Mouse (Mus musculus): Measurements from ENCODE around the gene Pttg1. TPM values are rescaled to one million over a fixed set of nuclear protein-coding genes. Genes with fewer than 3 reads are reported as not detected.
A peak's percentile ranks its signal among the peaks of the same experiment; 100 is the strongest.

The Pttg1 gene
- total RNA-seq, 2 experiments from 2014 or later: 30.2 to 31.1 TPM

DNA sequence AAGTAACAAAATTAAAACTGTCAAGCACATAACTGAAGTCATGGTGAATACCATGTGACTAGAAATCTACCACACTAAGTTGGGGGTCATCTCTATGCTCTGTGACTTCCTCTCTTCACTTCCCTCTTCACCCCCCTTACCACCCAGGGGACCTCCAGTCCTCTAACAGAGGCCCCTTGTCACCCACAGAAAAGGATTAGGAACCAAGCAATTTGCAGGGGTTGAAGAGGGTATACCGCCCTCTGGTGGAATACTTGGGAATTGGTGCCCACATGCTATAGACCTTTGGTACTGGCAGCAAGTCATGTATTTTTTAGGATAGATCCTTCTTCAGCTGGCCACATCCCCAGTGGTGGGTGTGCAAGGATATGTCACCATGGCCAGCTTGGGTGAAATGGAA, 14.6 kb downstream of the Pttg1 start:
- DNase-seq (ENCODE audit: low spot score in 2 of 2): peak; percentile 55 to 72

DNA sequence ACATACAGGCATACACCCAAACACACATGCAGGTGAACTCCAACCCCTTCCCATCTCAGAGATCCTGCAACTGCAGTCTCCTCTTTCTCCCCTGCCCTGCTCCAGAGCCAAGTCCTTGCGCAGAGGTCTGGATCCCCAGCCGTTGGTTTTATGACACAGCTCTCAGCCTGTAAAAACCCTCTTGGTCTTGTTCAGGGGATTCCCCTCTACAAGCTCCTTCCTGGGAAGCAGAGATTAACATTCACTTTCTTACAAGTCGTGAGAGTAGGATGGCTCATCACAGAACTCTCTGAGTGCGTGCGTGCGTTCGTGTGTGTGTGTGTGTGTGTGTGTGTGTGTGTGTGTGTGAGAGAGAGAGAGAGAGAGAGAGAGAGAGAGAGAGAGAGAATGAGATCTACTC, 15.8 kb downstream of the Pttg1 start:
- no peak for DNase-seq (ENCODE audit: low spot score in 2 of 2)

DNA sequence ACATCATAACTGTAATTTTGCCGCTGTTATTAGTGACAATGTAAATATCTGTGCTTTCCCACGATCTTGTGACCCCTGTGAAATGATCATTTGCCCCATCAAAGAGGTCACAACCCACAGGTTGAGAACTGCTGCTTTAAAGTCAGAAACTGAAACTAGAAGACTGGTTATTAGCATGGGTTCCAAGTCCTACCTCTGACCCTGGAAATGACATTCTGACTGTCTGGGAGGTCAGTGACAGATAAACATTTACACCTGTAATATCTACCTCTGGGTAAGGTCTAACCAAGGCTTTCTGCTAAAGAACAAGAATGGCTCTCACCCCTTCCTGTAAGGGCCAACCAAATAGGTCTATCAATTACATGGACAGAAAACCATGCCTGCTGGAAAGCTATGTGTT, 17.2 kb downstream of the Pttg1 start:
- no peak for DNase-seq (ENCODE audit: low spot score in 2 of 2)

DNA sequence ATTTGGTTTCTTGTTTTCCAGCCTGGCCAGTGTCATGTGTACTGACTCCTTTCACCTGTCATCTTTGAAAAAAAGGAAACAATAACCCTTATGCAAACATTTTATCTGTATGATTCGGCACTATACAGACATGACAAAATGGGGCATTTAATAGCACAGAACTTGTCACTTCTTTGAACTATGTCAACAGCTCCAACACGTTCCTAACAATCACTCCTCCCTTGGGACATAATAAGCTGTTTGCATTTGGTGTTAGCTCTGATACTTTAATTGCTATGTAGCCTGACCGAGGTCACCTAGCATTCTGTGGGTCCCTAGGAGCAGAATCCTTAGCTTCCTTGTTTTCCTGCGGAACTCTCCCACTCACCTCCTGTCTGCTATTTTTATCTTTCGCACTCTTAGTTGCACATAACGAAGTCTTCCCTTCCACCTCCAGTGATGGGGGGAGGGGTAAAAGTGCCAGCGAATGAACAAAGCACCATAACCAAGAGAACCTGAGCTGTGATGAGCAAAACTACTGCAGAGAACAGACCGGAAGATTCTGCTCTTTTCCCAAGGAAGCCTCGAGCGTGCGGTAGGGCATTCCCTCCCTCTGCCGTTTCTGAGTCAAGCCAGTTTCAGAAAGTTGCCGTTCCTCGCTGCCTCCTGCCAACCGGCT, 21.8 kb downstream of the Pttg1 start:
- peak in 1 of 2 experiments; percentile 14 for DNase-seq (ENCODE audit: low spot score in 2 of 2)

DNA sequence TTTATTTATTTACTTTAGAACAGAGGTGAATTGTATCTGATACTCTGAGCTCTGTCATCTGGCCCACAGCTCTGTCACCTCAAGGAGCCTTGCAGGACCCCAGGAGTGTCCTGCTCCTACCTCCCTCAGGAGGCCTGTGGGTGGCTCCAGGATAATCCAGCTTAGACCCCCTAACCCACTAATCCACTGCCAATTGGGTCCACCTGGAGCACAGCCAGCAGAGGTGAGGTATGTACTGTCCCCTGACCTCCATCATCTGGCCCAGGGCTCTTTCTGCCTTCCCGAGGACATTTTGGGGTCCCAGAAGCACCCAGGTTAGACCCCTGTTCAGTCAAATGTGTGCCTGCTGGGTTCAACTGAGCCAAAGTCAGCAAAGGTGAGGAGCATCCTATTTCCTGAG, 25.9 kb downstream of the Pttg1 start:
- no peak for DNase-seq (ENCODE audit: low spot score in 2 of 2)

DNA sequence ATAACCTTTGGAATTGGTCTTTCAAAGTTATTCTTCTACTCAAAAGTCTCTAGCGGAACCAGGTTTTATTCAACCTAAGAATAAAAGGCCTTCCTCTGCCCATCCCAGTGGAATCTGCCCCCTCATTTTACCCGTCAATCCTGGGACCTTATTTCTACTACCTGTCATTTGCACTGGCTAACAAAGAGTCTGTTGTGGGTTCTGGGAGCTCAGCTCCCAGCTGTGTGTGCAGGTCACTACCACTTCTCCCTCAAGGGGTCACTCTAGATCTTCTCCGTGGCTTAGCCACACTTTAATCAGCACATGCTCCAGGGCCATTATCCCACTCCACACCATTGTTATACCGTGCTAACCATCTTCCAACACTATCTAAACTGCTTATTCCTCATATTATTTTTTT, 26.8 kb downstream of the Pttg1 start:
- DNase-seq (ENCODE audit: low spot score in 2 of 2): no peak

DNA sequence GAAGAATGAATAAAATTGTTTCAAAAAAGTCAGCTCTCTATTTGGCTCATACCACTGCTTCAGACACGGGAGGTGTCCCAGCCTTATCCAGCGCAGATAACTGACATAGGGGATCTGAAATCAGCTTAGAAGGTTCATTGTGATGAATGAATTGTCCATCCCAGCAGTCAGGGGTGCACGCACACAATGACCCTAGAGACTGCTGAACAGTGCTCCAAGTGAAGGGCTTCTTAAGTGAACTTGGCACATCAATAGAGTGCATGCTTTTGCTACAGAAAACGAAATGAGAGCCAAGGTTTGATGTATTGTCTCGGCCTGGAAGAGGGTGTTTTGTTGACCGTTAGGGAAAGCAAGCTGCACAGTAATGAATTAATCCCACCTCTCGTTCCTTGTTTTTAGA, 29.4 kb downstream of the Pttg1 start:
- DNase-seq (ENCODE audit: low spot score in 2 of 2): no peak

DNA sequence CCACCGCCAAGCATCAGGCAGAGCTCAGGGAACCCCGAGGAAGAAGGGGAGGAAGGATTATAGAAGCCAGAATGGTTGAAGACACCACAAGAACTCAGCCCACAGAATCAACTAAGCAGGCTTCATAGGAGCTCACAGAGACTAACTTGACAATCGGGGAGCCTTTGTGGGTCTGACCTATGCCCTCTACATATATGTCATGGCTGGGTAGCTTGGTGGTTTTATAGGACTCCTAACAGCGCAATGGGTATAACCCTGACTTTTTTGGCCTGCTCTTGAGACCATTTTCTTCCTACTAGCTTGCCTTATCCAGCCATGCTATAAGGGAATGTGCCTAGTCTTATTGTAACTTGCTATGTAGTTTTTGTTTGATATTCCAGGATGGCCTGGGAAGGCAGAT, 29.8 kb downstream of the Pttg1 start:
- DNase-seq (ENCODE audit: low spot score in 2 of 2): no peak

DNA sequence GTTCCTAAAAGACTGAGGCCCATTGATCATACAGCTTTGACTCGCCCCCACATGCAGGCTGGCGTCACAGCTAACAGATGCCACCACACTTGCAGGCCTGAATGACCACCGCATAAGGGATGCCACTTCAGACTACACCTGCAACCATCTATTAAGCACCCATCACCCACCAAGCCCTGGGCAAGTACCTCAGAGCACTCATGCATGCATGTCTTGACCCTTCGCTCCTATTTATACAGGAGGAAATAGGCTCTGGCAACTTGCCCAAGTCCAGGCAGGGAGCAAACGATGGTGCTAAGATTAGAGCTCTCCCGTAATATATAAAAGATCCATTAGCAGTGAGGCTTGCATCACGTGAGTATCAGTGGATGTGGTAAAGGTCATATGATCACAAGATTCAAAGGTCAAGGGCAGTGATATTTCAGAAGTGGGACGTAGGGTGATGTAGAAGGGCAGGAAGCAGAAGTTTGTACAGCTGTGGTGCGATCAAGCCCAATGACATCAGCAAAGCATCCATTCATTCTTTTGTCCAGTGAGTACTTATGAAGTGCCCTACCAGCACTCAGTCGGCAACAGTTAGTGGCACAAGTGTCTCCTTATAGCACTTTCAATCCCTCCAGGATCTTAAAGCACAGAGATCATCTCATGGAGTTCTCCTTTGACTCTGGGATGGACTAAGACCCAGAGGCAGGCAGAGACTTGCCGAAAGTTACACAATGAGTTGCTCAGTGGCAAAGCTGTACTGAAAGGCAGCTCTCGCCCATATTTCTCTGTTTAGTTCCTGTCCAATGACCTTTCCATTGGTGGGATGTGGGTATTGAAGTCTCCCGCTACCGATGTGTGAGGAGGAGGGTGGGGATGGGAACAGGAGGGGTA, 30.7 kb downstream of the Pttg1 start:
- no peak for DNase-seq (ENCODE audit: low spot score in 2 of 2)

DNA sequence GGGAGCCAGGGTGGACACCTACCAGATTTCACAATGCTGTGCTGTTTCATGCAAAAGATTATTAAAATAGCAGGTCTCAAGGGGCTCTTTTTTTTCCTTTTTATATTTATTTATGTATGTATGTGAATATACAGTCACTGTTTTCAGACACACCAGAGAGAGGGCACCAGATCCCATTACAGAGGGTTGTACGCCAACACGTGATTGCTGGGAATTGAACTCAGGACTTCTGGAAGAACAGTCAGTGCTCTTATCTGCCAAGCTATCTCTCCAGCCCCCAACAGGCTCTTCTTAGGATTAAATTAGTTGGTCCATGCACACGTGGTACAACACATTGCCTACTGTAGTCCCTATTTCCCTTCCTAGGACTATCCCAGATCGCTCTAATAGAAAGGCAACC, 32.7 kb downstream of the Pttg1 start:
- no peak for DNase-seq (ENCODE audit: low spot score in 2 of 2)

DNA sequence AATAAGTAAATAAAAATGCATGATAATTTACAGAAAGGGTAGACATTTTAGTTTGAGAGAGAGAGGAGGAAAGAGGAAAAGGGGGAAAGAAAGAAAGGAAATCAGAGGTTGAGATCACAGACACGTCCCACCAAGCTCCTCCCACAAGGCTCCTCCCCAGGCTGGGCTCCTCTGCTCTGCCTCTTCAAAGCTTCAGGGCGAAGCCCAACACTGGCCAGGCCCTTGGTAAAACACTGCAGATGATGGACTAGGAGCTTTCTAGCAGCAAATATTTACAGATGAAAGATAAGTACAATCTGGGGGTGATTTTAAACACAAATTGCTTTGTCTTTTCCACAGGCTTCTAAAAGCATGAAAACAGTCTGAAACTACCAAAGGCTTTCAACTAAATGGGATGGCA, 33.3 kb downstream of the Pttg1 start:
- no peak for DNase-seq (ENCODE audit: low spot score in 2 of 2)

DNA sequence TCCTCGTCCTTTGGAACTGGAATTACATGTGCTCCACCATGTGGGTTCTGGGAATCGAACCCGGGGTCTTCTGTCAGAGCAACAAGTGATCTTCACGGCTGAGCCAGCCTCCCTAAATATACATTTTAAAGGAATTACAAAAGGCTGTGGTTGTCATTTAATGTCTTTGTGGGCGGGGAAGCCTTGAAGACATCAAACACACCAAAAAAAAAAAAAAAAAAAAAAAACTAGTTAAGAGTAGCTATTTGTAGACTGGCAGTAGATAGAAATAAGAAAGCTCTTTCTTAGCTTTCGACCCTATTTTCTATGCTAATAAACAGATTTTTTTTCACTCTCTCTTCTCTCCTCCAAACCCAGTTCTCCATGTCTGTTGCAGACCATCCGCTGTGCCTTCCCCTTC, 36.9 kb downstream of the Pttg1 start:
- DNase-seq (ENCODE audit: low spot score in 2 of 2): no peak

DNA sequence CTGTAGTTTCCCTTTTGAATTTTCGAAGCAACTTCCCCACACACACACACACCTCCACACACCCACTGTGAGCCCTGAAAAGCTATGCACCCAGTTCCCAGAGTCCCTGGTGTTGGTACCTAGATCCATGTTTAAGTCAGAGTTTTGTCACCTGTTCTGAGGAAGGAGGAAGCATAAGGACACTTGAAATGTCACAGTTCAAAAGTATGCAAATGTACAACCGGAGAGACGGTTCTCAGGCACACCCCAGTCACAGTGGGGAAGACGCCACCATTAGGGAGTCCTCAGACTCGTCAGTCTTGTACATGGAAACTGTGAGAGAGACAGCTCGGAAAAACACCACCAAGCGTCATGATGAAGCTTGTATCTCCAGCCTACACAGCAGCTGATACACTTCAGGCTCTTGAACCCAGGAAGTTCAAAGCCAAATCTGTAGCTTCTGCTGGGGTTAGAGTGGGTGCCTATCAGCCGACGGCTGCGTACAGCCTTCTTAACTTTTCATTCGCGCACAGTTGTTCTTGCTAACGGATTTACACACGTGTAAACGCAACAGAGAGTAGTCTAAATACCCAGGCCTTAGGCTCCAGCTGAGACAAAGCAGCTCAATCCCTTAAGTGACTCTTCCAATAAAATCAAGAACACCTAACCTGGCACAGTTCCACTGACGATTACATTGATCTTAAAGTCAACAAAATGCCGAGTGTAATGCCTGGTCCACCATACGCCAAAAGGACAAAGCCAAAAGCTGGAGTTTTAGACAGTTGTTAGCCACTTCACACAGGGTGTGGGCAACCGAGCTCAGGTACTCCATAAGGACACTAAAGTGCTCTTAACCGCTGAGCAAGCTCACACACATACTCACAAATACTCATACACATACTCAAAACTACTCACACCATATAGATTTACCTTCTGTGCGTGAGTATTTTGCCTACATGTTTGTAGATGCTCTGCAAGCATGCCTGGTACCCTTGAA, 37.6 kb downstream of the Pttg1 start:
- DNase-seq (ENCODE audit: low spot score in 2 of 2): no peak

DNA sequence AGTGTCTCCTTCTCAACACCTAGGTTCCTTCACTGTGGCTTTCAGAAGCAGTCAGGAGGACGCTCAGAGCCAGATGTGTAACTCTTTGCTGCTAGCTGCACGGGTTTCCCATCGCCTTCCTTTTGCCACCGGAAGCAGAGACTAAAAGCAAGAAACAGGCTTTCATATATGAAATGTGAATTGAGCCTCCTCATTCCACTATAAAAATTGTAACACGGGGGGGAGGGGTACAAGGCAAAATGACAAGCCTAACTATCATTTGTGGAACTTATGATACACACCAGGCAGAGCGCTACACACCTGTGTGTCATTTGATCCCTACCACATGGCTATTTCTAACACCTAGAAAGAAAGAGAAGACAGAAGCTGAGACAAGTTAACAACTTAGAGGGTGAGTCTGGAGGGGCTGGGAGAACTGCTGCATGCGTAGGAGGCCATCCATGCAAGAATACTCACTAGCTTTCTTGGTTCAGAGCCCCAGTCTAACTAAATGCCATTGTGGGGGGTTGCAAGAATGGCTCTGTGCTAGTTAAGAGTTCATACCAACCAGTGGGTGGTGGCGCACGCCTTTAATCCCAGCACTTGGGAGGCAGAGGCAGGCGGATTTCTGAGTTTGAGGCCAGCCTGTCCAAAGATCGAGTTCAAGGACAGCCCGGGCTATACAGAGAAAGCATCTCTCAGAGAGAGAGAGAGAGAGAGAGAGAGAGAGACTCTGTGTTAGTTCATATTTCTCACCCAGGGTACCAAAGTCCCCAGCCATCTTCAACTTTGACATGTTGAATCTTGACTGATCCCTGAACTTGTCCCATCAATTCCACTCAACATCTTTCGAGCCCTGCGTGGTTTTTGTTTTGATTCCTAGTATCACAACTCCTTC, 38.8 kb downstream of the Pttg1 start:
- no peak for DNase-seq (ENCODE audit: low spot score in 2 of 2)

DNA sequence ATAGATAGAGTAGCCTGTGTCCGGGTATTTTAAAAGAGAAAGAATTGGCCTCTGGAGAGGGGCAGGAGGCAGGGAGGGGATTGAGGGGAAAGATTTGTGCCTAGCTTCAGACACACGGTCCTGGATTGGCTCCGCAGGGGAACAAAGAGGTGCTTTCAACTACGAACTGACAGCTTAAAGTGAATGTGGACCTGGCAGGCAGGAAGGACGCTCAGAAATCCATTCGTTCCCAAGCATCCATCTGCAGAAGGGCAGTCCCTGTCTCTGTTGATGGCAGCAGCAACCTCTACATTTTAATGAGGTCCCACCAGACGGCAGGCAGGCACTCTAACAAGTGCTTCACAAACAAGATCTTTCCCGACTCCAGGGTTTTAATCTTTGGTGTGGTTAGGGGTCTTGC, 40.3 kb downstream of the Pttg1 start:
- no peak for DNase-seq (ENCODE audit: low spot score in 2 of 2)

DNA sequence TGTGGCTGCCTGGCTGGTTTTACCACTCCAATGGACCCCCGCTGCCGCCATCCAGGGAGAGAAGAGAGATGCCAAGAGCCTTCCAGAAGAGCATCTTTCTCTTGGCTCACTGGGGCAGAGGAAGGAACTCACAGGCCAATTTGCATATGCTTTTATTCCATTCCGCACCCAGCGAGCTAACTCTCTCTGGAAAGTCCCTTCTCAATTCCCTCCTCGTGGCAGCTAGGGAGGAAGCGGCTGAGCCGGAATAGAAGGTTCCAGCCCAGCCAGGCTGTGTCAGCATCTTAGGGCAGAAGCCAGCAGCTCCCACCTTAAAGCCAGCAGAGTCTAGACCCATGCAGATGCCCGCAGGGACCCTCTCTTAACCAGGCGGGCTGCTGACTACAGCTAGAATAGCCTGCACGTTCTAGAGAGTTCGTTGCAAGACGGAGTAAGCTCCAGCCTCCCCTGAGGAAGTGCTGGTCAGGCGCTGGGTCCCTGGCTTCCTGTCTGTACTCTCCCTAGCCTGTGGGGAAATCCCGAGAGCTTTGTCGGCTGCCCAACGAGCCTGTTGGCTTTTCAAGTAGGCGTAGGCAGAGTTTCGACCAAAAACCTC, 40.9 kb downstream of the Pttg1 start:
- DNase-seq (ENCODE audit: low spot score in 2 of 2): peak; percentile 23 to 34

DNA sequence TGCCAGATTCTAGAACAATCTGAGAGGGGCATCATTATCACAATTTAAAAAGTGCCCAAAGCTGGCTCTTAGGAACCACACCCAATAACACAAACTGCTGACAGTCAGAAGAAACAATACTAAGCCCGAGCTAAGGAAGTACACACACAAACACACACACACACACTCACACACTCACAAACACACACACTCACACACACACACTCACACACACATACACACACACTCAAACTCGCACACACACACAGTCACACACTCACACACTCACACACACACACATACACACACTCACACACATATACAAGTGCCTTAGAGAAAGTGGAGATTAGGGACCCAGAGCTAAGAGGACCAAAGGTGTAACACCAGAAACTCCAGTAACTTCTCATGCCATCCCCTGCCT, 42.5 kb downstream of the Pttg1 start:
- DNase-seq (ENCODE audit: low spot score in 2 of 2): no peak

DNA sequence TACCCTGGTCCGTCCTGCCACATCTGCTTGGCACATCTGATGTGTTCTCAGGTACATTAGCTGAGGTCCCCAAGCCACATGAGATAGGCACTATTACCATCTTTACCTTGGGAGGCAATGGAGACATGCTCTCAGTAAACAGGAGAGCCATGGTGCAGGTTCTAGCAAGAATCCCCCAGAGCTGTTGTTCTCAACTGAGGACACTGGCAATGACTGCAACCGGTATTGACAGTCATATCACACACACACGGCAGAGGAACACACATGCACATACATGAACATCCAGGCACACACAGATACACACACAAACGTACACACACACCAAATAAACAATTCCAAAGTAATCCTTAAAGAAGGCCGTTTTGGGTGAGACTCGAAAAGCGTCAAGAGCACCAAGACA, 45.1 kb downstream of the Pttg1 start:
- DNase-seq (ENCODE audit: low spot score in 2 of 2): no peak

DNA sequence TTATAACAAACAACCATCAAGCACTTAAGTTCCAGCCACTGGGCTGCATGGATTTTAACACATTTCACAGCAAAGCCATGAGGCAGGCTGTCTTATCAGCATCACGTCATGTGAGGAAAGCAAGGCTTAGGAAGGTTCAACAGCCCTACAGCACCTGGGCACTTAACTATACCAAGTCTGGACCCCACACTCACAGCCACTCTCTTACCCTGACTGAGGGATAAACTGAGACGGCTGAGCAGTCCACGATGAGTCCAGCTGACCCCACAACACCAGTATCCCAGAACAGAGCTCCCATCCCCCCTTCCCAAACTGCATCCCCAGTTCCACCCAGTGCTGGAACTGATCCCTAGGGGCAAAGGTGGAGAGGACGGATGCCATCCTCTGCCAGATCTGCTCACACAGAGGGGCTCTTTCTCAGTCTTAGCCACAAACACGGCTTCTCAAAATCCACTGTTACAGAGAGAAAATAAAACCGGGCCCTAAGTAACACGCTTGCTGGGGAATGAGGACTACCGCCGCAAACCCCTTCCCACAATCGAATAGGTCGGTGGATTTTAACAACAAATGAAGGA, 46.1 kb downstream of the Pttg1 start:
- DNase-seq (ENCODE audit: low spot score in 2 of 2): no peak

DNA sequence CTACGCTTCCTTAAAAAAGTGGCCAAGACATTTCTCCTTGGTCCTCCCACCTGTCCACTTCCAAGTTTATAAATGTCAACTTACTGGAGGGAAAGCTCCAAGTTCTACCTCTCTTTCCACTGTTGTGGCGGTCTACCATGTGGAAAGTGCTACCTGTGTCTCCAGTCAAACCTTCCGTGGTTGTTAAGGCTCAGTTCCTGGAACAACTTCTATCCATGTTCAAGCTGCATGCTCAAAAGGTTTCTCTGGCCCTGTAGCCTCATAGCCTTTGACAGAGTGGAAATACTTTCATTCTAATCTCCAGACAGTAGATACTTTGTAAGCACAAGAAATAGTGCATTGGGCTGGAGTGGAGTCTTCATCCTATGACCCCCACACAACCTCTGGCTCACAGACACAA, 46.6 kb downstream of the Pttg1 start:
- no peak for DNase-seq (ENCODE audit: low spot score in 2 of 2)
